Mouse (Mus musculus): ENCODE data around the gene Ctxn1.

- TF ChIP-seq GATA1 (IDR thresholded peaks at IDR 0.05; ENCODE audit: low read length) (no peak), TAL1 (IDR thresholded peaks at IDR 0.05; ENCODE audit: low read length) (no peak)
These were observed 32.8 kb downstream of the Ctxn1 start for GRCm38 (mm10) chr8:4226323-4226722.

Data from erythroblast, embryonic 14.5 days (primary cell).